Mouse (Mus musculus) heart, embryonic 16.5 days (tissue): ENCODE measurements around the gene Pdap1. TPM values are rescaled to one million over a fixed set of nuclear protein-coding genes. Genes with fewer than 3 reads are reported as not detected.
"Not testable (repeated sequence)": the region's sequence is repeated elsewhere in the genome, so short reads cannot be mapped to it uniquely, and the experiment has no call there.

ENCODE experiments used
- ATAC-seq: fragments of 200-750 bp; cut with Nextera tagmentation; replicated peaks from 2 replicates; pipeline ENCODE4 v1.8.0; 2017; ENCODE audit warnings: moderate number of reproducible peaks; ENCODE audit not compliant: insufficient read depth, low FRiP score; ENCODE audit errors: extremely low read depth
- H3K27ac ChIP-seq: fragments of 300-500 bp; sonication (generic); 2 replicates; pipeline ENCODE4 v1.5.1; 2014; ENCODE audit warnings: mild to moderate bottlenecking, low read length, control low read depth, moderate library complexity
- H3K27me3 ChIP-seq: fragments of 300-500 bp; sonication (generic); 2 replicates; pipeline ENCODE4 v1.6.1; 2014; ENCODE audit warnings: low read length, mixed read lengths; ENCODE audit not compliant: control insufficient read depth, insufficient read depth
- H3K36me3 ChIP-seq: fragments of 300-500 bp; sonication (generic); 2 replicates; pipeline ENCODE4 v1.6.1; 2014; ENCODE audit not compliant: control insufficient read depth, insufficient read depth
- H3K4me1 ChIP-seq: fragments of 300-500 bp; sonication (generic); 2 replicates; pipeline ENCODE4 v1.6.1; 2014; ENCODE audit warnings: low read length, mixed read lengths; ENCODE audit not compliant: control insufficient read depth, insufficient read depth
- H3K4me2 ChIP-seq: fragments of 300-500 bp; sonication (generic); 2 replicates; pipeline ENCODE4 v1.6.1; 2014; ENCODE audit warnings: low read depth, mild to moderate bottlenecking, control low read depth, low read length
- H3K4me3 ChIP-seq: fragments of 300-500 bp; sonication (generic); 2 replicates; pipeline ENCODE4 v1.5.1; 2014; ENCODE audit warnings: mild to moderate bottlenecking, control low read depth, low read length
- H3K9ac ChIP-seq: fragments of 300-500 bp; sonication (generic); 2 replicates; pipeline ENCODE4 v1.6.1; 2014; ENCODE audit warnings: low read length, control low read depth
- H3K9me3 ChIP-seq: fragments of 300-500 bp; sonication (generic); replicated peaks from 2 replicates; pipeline ENCODE4 v1.6.1; 2016; ENCODE audit warnings: low read length; ENCODE audit not compliant: control insufficient read depth
- WGBS: fragments of 180-500 bp; shearing (Covaris S2); extraction: QIAGEN DNeasy Blood & Tissue Kit; methylation state at CpG from one replicate; pipeline ENCODE4 v1.1.7; 2014; 5-methylcytosine and 5-hydroxymethylcytosine counted together
- polyA plus RNA-seq: library from polyadenylated mRNA; unstranded; fragments of >200 nt; fragmentation: Nextera tagmentation; extraction: Ambion mirVana; gene quantifications from 2 replicates; pipeline ENCODE4 v1.2.1, GENCODE M21; 2015

Pdap1 gene
- polyA plus RNA-seq, 1 experiment from 2014 or later = 49.8 TPM

GRCm38 (mm10) chr5:145129773-145130172 lies 10.3 kb downstream of the Pdap1 start:
- H3K9me3 ChIP-seq, ATAC-seq, H3K4me3 ChIP-seq, H3K9ac ChIP-seq, H3K4me1 ChIP-seq, H3K4me2 ChIP-seq, H3K27ac ChIP-seq, H3K27me3 ChIP-seq: not testable (repeated sequence)
- 56% methylated on average over 4 of the region's 6 CpGs for WGBS
- H3K36me3 ChIP-seq = peaks cover 80% of the 10 kb centered on the region

DNA sequence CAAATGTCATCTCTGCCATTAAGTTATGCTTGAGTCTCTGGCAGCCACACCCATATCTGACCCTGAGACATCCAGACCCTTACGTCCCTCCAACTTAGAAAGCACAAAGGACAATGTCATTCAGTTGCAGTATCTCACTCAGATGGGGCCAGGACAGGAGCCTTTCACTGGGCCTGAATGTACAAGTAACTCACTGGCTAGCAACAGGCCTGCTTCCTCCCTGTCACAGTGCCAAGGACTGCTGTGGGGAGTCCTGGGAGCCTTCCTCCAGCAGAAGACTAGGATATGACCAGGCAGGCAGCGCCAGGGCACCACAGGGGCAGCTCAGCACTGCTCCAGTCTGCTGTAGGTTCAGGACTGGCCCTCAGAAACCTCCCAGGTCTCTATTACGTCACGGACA lies 10.9 kb downstream of the Pdap1 start:
- Histone ChIP-seq H3K4me2 (no peak overlapping the region), H3K27ac (no peak overlapping the region), H3K27me3 (no peaks in the 10 kb centered on the region), H3K4me1 (no peaks in the 10 kb centered on the region), H3K4me3 (no peak overlapping the region), H3K9me3 (no peaks in the 10 kb centered on the region), H3K9ac (no peak overlapping the region), H3K36me3 (peaks cover 77% of the 10 kb centered on the region)
- peak; percentile 29; the same call in 1 of the 2 replicates for ATAC-seq
- 80% methylated on average over 4 of the region's 4 CpGs for WGBS

DNA sequence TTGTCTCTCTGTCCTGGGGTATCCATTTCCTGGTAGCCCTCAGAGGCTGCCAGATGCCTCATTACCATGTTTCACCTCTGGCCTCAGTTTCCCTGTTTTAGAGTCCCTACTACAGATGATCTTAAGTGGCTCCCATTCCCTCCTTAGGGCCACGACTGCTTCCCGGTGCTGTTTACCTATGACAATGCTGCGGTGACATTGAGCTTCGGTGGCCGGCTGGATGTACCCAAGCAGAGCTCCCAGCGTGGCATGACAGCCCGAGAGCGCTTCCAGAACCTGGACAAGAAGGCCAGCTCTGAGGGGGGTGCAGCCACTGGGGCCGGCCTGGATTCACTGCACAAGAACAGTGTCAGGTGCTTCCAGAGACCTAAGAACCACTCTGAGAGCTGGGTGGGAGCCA lies 13.5 kb downstream of the Pdap1 start:
- peaks cover 69% of the 10 kb centered on the region for H3K36me3 ChIP-seq
- no peak overlapping the region for H3K4me2 ChIP-seq
- WGBS = 90% methylated on average over 9 of the region's 9 CpGs
- H3K4me3 ChIP-seq = no peak overlapping the region
- H3K27ac ChIP-seq = no peak overlapping the region
- no peaks in the 10 kb centered on the region for H3K9me3 ChIP-seq
- no peak for ATAC-seq
- H3K27me3 ChIP-seq = no peaks in the 10 kb centered on the region
- H3K4me1 ChIP-seq = no peaks in the 10 kb centered on the region; the same call in 1 of the 2 replicates
- H3K9ac ChIP-seq = no peak overlapping the region

- H3K9me3 ChIP-seq = no peaks in the 10 kb centered on the region
- WGBS = 92% methylated on average over 19 of the region's 19 CpGs
- no peak for ATAC-seq
These were observed 16.6 kb downstream of the Pdap1 start for GRCm38 (mm10) chr5:145123396-145123795.

DNA sequence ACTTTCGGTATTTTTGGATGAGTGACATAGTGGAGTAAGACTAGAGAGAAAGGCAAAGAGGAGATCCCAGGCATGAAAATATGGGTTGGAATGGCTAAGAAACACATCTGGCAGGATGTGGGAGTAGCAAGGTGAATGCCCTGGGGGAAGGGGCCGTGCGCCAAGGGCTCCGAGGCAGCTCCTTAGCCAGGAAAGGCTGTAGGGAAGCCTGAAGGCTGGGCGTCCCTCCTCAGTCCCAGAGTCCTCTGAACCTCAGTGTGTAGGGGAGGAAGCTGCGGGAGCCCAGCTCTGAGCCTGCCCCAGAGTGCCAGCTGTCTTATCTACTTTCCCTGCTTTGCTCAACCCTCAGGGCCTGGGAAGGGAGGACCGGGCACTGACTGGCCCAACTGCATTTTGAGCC lies 19.1 kb downstream of the Pdap1 start:
- Histone ChIP-seq H3K36me3 (peaks cover 35% of the 10 kb centered on the region), H3K9me3 (no peaks in the 10 kb centered on the region), H3K4me1 (peaks cover 6% of the 10 kb centered on the region), H3K9ac (no peak overlapping the region), H3K4me3 (no peak overlapping the region), H3K27me3 (no peaks in the 10 kb centered on the region), H3K27ac (no peak overlapping the region), H3K4me2 (no peak overlapping the region)
- WGBS = 54% methylated on average over 7 of the region's 7 CpGs
- ATAC-seq = no peak

More at GRCm38 (mm10) chr5:145123396-145123795, 16.6 kb downstream of the Pdap1 start:
- Histone ChIP-seq H3K4me1 (peaks cover 4% of the 10 kb centered on the region), H3K27ac (no peak overlapping the region), H3K4me3 (no peak overlapping the region), H3K36me3 (peaks cover 52% of the 10 kb centered on the region), H3K4me2 (no peak overlapping the region), H3K9ac (no peak overlapping the region), H3K27me3 (no peaks in the 10 kb centered on the region)

DNA sequence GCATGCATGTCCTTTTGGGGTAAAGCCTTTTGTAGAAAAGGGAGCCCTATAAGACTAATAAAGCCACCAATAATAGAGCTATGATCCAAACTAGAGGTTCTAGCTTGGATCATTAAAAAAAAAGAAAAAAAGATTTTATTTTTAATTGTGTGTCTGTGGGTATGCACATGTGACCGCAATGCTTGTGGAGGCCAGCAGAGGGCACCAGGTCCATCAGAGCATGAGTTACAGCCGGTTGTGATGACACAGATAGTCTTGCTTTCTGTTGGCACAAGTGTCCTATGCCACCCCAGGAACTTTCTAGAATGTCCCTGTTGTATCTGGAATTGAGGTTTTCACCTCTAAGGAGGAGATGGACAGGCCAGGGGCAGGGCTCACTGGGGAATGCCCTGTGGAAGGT lies 20.7 kb downstream of the Pdap1 start:
- Histone ChIP-seq H3K4me2 (no peak overlapping the region), H3K9ac (no peak overlapping the region), H3K27ac (no peak overlapping the region), H3K9me3 (no peaks in the 10 kb centered on the region), H3K27me3 (no peaks in the 10 kb centered on the region), H3K36me3 (peaks cover 26% of the 10 kb centered on the region), H3K4me1 (peaks cover 12% of the 10 kb centered on the region), H3K4me3 (no peak overlapping the region)
- ATAC-seq = no peak
- 88% methylated on average over 2 of the region's 2 CpGs for WGBS

DNA sequence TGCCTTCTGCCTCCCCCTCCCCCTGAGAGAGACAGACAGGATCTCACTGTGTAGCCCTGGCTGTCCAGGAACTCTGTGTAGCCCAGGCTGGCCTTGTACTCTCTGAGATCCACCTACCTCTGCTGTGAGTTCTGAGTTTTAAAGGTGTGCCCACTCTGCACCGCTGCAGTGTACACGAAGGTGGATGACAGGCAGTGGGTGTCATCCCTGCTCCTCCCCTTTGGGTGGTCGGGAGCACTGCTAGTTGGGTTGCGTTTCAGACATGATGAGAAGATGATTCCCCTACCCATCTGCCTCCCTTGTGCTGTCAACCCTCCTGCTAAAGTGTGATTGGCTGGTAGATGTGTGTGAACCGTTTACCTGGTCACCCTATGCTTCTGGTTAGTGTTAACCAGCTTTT lies 21.6 kb downstream of the Pdap1 start:
- Histone ChIP-seq H3K9ac (no peak overlapping the region), H3K4me1 (peaks cover 12% of the 10 kb centered on the region), H3K27me3 (no peaks in the 10 kb centered on the region), H3K4me2 (no peak overlapping the region), H3K4me3 (no peak overlapping the region), H3K27ac (no peak overlapping the region), H3K9me3 (no peaks in the 10 kb centered on the region), H3K36me3 (peaks cover 17% of the 10 kb centered on the region)
- WGBS = 83% methylated on average over 5 of the region's 5 CpGs
- no peak for ATAC-seq

GRCm38 (mm10) chr5:145118005-145118404 lies 22.0 kb downstream of the Pdap1 start:
- WGBS = 45% methylated on average over 6 of the region's 6 CpGs
- Histone ChIP-seq H3K4me2 (no peak overlapping the region), H3K9me3 (no peaks in the 10 kb centered on the region), H3K27ac (no peak overlapping the region), H3K36me3 (peaks cover 12% of the 10 kb centered on the region), H3K27me3 (no peaks in the 10 kb centered on the region), H3K4me1 (peaks cover 12% of the 10 kb centered on the region), H3K4me3 (no peak overlapping the region), H3K9ac (no peak overlapping the region)
- no peak for ATAC-seq

DNA sequence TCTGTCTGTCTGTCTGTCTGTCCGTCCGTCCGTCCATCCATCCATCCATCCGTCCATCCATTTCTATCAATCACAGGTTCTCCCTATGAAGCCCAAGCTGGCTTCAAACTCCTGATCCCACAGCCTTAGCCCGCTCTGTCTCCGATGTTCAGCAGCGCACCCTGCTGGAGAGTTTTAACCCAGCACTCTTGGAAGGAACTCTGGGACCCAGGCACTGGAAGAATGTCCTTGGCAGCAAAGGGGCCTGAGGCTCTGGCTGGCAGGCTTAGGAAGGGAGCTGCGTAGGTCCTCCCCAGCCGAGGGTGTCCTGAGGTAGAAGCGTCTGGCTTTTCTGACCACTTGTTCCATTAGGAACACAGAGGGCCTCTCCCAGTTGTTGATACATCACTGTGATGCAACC lies 23.1 kb downstream of the Pdap1 start:
- peaks cover 12% of the 10 kb centered on the region for H3K4me1 ChIP-seq
- H3K36me3 ChIP-seq = peaks cover 6% of the 10 kb centered on the region; the same call in 1 of the 2 replicates
- H3K4me2 ChIP-seq = peak overlapping the region; percentile 41
- ATAC-seq = no peak; the same call in 1 of the 2 replicates
- H3K27ac ChIP-seq = peak overlapping the region; percentile 91
- H3K27me3 ChIP-seq = no peaks in the 10 kb centered on the region
- H3K4me3 ChIP-seq = peak overlapping the region; percentile 9; the same call in 1 of the 2 replicates
- 42% methylated on average over 10 of the region's 10 CpGs for WGBS
- H3K9me3 ChIP-seq = no peaks in the 10 kb centered on the region
- 0 out of 2 replicates have a peak overlapping the region, but pooled peaks have one; percentile 2 for H3K9ac ChIP-seq
